Mouse (Mus musculus) layer of hippocampus, adult 8-10 months (tissue): ENCODE measurements at regions not wholly inside any gene's neighbourhood (a gene's known extent, or its start where the extent isn't known, plus 50 kb on each side); places are given as distances from the start of the nearest gene placed in this dataset.
"Not testable (repeated sequence)": the region's sequence is repeated elsewhere in the genome, so short reads cannot be mapped to it uniquely, and the experiment has no call there.

Experiments used
- DNase-seq, 2 experiments: peaks; one replicate each; pipeline ENCODE4 v3.0.0; 2022; ENCODE audit warnings: low spot score in 2 of 2

- no peak for DNase-seq
Observed at GRCm38 (mm10) chr7:39727935-39728557, 210.5 kb downstream of the Zfp619 start.

GRCm38 (mm10) chr7:39728930-39729329 is 211.4 kb downstream of the Zfp619 start:
- DNase-seq, result no peak

GRCm38 (mm10) chr7:39729723-39730122 is 212.2 kb downstream of the Zfp619 start:
- no peak for DNase-seq

- no peak for DNase-seq
Observed at GRCm38 (mm10) chr7:39732790-39733189, 215.2 kb downstream of the Zfp619 start.

GRCm38 (mm10) chr7:39748395-39748794 is 230.8 kb downstream of the Zfp619 start:
- DNase-seq, result not testable (repeated sequence)

- peak; percentile 9 to 14 for DNase-seq
Observed at GRCm38 (mm10) chr7:39750448-39750847, 232.9 kb downstream of the Zfp619 start.

- DNase-seq, result no peak
Observed at GRCm38 (mm10) chr7:39764366-39764765, 246.8 kb downstream of the Zfp619 start.

- DNase-seq, result no peak
Observed at GRCm38 (mm10) chr7:39765094-39765493, 247.5 kb downstream of the Zfp619 start.

- DNase-seq, result no peak
Observed at GRCm38 (mm10) chr7:39773291-39773690, 255.7 kb downstream of the Zfp619 start.

- no peak for DNase-seq
Observed at GRCm38 (mm10) chr7:39789321-39789720, 271.8 kb downstream of the Zfp619 start.

GRCm38 (mm10) chr7:39789880-39790279 is 272.3 kb downstream of the Zfp619 start:
- no peak for DNase-seq

- peak in 1 of 2 experiments; percentile 17 for DNase-seq
Observed at GRCm38 (mm10) chr7:39794751-39795150, 277.2 kb downstream of the Zfp619 start.

GRCm38 (mm10) chr7:39804276-39804675 is 286.7 kb downstream of the Zfp619 start:
- DNase-seq, result no peak

GRCm38 (mm10) chr7:39818036-39818435 is 300.5 kb downstream of the Zfp619 start:
- no peak for DNase-seq

- no peak for DNase-seq
Observed at GRCm38 (mm10) chr7:39822550-39823178, 305.1 kb downstream of the Zfp619 start.

GRCm38 (mm10) chr7:39828378-39828777 is 310.8 kb downstream of the Zfp619 start:
- DNase-seq, result no peak

- DNase-seq, result no peak
Observed at GRCm38 (mm10) chr7:39830831-39831230, 313.3 kb downstream of the Zfp619 start.

GRCm38 (mm10) chr7:39841988-39842387 is 324.4 kb downstream of the Zfp619 start:
- no peak for DNase-seq

- DNase-seq, result peak; percentile 40 to 68
Observed at GRCm38 (mm10) chr7:39847914-39848782, 330.6 kb downstream of the Zfp619 start.

- DNase-seq, result no peak
Observed at GRCm38 (mm10) chr7:39857301-39857700, 339.7 kb downstream of the Zfp619 start.

- no peak for DNase-seq
Observed at GRCm38 (mm10) chr7:39862835-39863234, 345.3 kb downstream of the Zfp619 start.

GRCm38 (mm10) chr7:39864130-39864529 is 346.6 kb downstream of the Zfp619 start:
- DNase-seq, result no peak
